Mouse (Mus musculus) G1E (cell line): ENCODE measurements around the gene Phf3. TPM values are rescaled to one million over a fixed set of nuclear protein-coding genes. Genes with fewer than 3 reads are reported as not detected.

Experiments
- ATAC-seq: 2 replicates; pipeline ENCODE4 v1.8.0; 2016; ENCODE audit warnings: mild to moderate bottlenecking; ENCODE audit not compliant: insufficient number of reproducible peaks, poor library complexity, low FRiP score, severe bottlenecking; ENCODE audit errors: extremely low read depth
- DNase-seq: peaks from one replicate; pipeline ENCODE4 v3.0.0; 2012; ENCODE audit warnings: low spot score
- H3K27me3 ChIP-seq: 2 replicates; pipeline ENCODE4 v1.6.1; 2012; ENCODE audit warnings: mild to moderate bottlenecking, low read length, inconsistent platforms; ENCODE audit not compliant: insufficient read depth
- H3K36me3 ChIP-seq: replicated peaks from 2 replicates; pipeline ENCODE3; 2012; ENCODE audit warnings: mild to moderate bottlenecking, inconsistent platforms
- H3K4me1 ChIP-seq: 2 replicates; pipeline ENCODE4 v1.6.1; 2012; ENCODE audit warnings: low read depth, low read length, inconsistent platforms, mixed read lengths; ENCODE audit not compliant: insufficient read depth
- H3K4me3 ChIP-seq: 2 replicates; pipeline ENCODE4 v1.5.1; 2012; ENCODE audit warnings: low read depth, mild to moderate bottlenecking, inconsistent platforms, low read length, moderate library complexity, mixed read lengths
- H3K9me3 ChIP-seq: replicated peaks from 2 replicates; pipeline ENCODE4 v1.6.1; 2012; ENCODE audit warnings: inconsistent platforms
- CTCF ChIP-seq: IDR thresholded peaks from 2 replicates; pipeline ENCODE4 v1.5.1; 2012; ENCODE audit warnings: low read depth, low read length, inconsistent platforms, mixed read lengths
- GATA1 ChIP-seq: IDR thresholded peaks from 2 replicates; pipeline ENCODE4 v1.6.1; 2012; ENCODE audit warnings: borderline replicate concordance, low read length, inconsistent platforms, mixed read lengths
- GATA2 ChIP-seq: IDR thresholded peaks from 2 replicates; pipeline ENCODE4 v1.6.1; 2012; ENCODE audit warnings: low read depth, low read length, inconsistent platforms, borderline replicate concordance
- POLR2AphosphoS5 ChIP-seq: IDR thresholded peaks from 2 replicates; pipeline ENCODE4 v1.6.1; 2012; ENCODE audit warnings: low read depth, low read length, inconsistent platforms; ENCODE audit not compliant: insufficient replicate concordance
- TAL1 ChIP-seq: conservative IDR thresholded peaks from 2 replicates; pipeline ENCODE4 v1.6.1; 2012; ENCODE audit warnings: low read depth, low read length, inconsistent platforms, mixed read lengths
- polyA plus RNA-seq: library from polyadenylated mRNA; stranded (reverse); fragments of >175 nt; gene quantifications from 2 replicates; pipeline ENCODE4 v1.2.3, GENCODE M21; 2012
- total RNA-seq, 2 experiments: library from RNA; stranded (forward) in 1 of 2; stranded (reverse) in 1 of 2; fragments of 200-1000 nt in 1 of 2; fragments of >200 nt in 1 of 2; fragmentation: Nextera tagmentation in 1 of 2; gene quantifications; 2 replicates each; pipeline ENCODE4 v1.2.3; 2014 to 2017

Gene Phf3
- total and polyA plus RNA-seq, 3 experiments, result 66.4 to 279 (median 253) TPM

DNA sequence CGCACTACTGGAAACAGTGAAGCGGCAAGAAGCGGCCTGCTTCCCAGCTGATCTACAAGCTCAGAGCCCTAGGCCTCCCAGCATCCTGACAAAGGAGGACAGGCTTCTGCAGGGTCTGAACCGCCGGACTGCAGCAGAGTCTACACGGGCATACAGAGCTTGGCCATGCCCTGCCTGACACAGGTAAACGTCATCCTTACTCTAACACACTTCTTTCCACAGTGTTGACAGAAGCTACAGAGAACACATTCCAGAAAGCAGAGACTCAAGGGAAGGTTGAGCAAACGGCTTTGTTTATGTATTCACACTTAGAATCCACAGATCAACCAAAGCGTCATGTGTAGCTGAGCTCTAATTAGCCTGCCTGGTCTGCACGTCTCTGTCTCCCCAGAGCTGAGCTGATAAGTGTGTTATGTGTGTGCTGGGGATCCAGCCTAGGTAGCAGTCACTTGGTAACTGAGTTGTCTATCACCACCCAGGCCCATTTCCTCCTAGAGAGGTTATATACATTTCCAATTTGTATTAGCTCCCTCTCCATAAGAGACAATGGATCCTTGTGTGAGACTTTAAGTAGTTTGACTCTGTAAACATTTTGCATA is 65.5 kb downstream of the Phf3 start:
- ATAC-seq, result no peak
- H3K4me3 ChIP-seq, result no peak overlapping the region
- TF ChIP-seq POLR2AphosphoS5 (no peak), GATA1 (no peak), CTCF (no peak), GATA2 (no peak), TAL1 (no peak)
- H3K9me3 ChIP-seq, result no peaks in the 10 kb centered on the region
- H3K4me1 ChIP-seq, result no peaks in the 10 kb centered on the region
- DNase-seq, result no peak
- H3K36me3 ChIP-seq, result peaks cover 86% of the 10 kb centered on the region
- H3K27me3 ChIP-seq, result no peaks in the 10 kb centered on the region

- Histone ChIP-seq H3K36me3 (peaks cover 77% of the 10 kb centered on the region), H3K27me3 (no peaks in the 10 kb centered on the region), H3K4me3 (no peak overlapping the region), H3K4me1 (no peaks in the 10 kb centered on the region), H3K9me3 (no peaks in the 10 kb centered on the region)
- no peak for DNase-seq
- ATAC-seq, result no peak
- TF ChIP-seq POLR2AphosphoS5 (no peak), CTCF (no peak)
Measured at GRCm38 (mm10) chr1:30805688-30806285, 67.9 kb downstream of the Phf3 start.

DNA sequence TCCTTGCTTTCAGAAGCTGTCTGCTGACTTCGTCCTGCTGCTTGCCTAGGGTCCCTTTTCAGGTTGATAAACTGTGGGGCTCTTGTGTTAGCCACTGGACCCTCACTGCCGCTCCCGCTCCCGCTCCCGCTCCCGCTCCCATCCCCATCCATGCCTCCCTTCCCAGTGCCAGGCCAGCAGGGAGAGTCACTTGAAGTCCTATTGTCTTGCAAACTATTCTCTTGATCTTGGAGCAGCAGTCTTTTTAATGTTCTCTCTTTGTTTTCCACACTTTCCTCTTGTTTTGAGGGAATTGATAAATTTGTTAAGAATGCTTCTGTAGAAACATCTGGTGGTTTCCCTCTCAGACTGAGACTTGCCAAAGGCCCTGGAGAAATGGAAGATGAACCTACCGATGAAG is 68.8 kb downstream of the Phf3 start:
- ATAC-seq, result no peak
- Histone ChIP-seq H3K27me3 (no peaks in the 10 kb centered on the region), H3K4me3 (no peak overlapping the region), H3K4me1 (no peaks in the 10 kb centered on the region), H3K36me3 (peaks cover 69% of the 10 kb centered on the region), H3K9me3 (no peaks in the 10 kb centered on the region)
- DNase-seq, result no peak
- TF ChIP-seq TAL1, result no peak
- no peak for TF ChIP-seq GATA2
- TF ChIP-seq GATA1, result no peak
- TF ChIP-seq POLR2AphosphoS5, result no peak
- no peak for TF ChIP-seq CTCF

DNA sequence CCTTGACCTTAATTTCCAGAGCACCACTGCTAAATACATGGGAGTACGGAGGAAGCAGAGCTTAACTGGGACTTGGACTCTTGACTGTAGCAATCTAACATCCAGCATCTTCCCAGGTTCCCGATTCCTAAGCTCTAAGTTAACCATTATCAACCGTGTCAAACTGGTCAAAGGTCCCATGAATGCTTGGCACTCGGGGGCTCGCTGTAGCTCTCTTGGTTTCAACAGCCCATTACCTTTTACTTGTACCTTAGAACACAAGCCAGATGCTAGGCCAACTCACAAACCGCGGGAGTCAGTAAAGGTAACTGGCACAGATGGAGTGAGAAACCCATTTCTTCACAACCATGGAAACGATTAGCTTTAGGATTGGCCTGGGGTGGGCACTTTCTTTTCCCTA is 71.8 kb downstream of the Phf3 start:
- TF ChIP-seq TAL1 (no peak), GATA2 (no peak), POLR2AphosphoS5 (no peak), GATA1 (no peak), CTCF (no peak)
- peaks cover 45% of the 10 kb centered on the region for H3K36me3 ChIP-seq
- no peak overlapping the region for H3K4me3 ChIP-seq
- no peak for DNase-seq
- 0 out of 2 replicates have a peak, but pooled peaks cover 2% of the 10 kb centered on the region for H3K27me3 ChIP-seq
- no peaks in the 10 kb centered on the region for H3K4me1 ChIP-seq
- ATAC-seq, result no peak
- H3K9me3 ChIP-seq, result no peaks in the 10 kb centered on the region

DNA sequence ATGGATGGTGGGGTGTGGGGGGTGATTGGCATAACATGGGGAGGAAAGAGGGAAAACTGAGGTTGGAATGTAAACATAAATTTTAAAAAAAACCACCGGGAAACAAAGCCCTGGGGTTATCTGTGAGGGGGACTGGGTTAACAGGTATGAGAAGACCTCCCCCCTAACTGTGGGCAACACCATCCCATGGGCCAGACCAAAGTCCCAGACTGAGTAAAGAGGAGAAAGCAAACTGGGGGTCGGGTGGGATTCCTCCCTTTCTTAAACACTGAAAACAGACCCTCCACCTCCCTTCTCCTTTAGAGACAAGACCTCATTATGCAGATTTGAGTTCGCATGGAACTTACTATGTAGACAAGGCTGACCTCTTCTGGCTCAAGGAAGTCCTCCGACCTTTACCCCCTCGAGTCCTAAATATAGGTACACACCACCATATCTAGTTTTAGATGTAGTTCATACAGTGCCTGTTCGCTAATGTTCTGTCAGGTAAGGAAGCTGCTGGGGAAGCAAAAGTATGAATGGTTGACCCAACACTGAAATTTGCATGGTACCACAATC is 74.4 kb downstream of the Phf3 start:
- Histone ChIP-seq H3K4me3 (no peak overlapping the region), H3K4me1 (no peaks in the 10 kb centered on the region), H3K36me3 (peaks cover 24% of the 10 kb centered on the region), H3K9me3 (no peaks in the 10 kb centered on the region), H3K27me3 (peaks cover 13% of the 10 kb centered on the region)
- no peak for TF ChIP-seq GATA2
- DNase-seq (no peak), ATAC-seq (no peak)

GRCm38 (mm10) chr1:30794606-30795005 is 79.1 kb downstream of the Phf3 start:
- no peak for DNase-seq
- H3K27me3 ChIP-seq, result peaks cover 22% of the 10 kb centered on the region
- TF ChIP-seq CTCF (no peak), TAL1 (no peak), GATA1 (no peak), GATA2 (no peak), POLR2AphosphoS5 (no peak)
- no peaks in the 10 kb centered on the region for H3K9me3 ChIP-seq
- no peaks in the 10 kb centered on the region for H3K4me1 ChIP-seq
- H3K4me3 ChIP-seq, result no peak overlapping the region
- no peaks in the 10 kb centered on the region for H3K36me3 ChIP-seq
- no peak for ATAC-seq

DNA sequence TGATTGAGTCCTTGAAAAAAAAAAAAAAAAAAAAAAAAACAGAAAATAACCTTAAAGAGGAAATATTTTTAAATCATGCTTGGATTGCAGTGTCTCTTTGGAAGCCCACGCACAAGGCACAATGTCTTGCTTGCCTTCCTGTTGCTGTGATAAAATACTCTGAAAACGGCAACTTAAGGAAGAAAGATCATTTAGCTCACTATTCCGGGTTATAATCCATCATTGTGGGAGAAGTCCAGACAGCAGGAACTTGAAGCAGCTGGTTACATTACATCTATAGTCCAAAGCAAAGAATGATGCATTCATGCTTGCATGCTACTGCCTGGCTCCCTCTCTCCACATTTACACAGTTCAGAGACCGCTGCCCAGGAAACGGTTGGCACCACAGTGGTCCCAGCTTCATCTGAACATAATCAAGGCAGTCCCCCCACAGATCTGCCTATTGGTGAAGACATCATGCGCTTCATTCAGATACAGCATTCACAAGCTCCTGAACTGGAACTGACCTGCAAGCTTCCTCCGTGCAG is 80.3 kb downstream of the Phf3 start:
- ATAC-seq (no peak), DNase-seq (no peak)
- Histone ChIP-seq H3K27me3 (peaks cover 21% of the 10 kb centered on the region), H3K36me3 (no peaks in the 10 kb centered on the region), H3K4me3 (no peak overlapping the region), H3K4me1 (no peaks in the 10 kb centered on the region), H3K9me3 (no peaks in the 10 kb centered on the region)
- TF ChIP-seq GATA1 (no peak), CTCF (no peak), POLR2AphosphoS5 (no peak), TAL1 (no peak), GATA2 (no peak)
